Mouse (Mus musculus) heart, postnatal 4 days (tissue): ENCODE measurements around the gene Dcaf8. TPM values are rescaled to one million over a fixed set of nuclear protein-coding genes. Genes with fewer than 3 reads are reported as not detected.

Experiments used
- DNase-seq: peaks from one replicate; pipeline ENCODE4 v3.0.0; 2021
- total RNA-seq, 2 experiments: library from RNA; stranded (reverse); gene quantifications; 2 replicates each; pipeline ENCODE4 v1.2.3; 2021

Dcaf8 gene
- total RNA-seq, 2 experiments from 2014 or later = 114 to 115 TPM

DNA sequence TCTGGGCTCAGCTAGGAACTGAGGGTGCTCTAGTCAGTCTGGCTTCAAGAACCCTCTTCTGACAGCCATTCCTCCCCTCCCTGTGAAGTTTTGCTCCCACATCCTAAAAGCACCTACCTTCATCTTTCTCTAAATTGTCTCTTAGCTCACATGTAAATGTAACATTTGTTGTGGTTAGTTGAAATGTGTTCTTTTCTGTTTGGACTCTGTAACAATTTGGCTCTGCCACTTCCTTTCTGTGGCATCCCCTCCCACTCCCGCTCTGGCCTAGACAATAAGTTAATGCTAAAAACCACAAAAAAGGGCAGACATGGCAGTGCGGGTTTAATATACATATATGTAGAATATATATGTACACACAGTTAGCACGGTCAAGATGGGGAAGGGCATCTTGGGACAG, 49.3 kb downstream of the Dcaf8 start:
- DNase-seq = no peak

DNA sequence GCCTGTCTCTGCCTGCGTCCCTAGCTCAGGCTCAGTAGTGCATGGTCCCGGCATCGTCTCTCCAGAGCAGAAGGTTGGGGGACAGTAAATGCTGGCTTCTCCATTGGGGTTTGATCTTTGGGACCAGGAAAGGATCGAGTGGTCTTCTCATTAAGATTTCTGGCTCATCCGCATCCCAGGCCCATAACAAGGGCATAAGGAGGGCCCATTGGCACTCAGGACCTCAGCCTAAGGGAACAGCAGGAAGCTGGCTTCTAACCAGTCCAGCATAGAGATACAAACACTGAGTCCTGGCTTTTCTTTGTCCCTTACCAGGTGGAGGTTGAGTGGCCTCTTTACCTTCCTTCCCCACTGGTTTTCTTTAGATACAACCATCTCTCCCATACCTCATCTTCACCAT, 50.0 kb downstream of the Dcaf8 start:
- DNase-seq = no peak

DNA sequence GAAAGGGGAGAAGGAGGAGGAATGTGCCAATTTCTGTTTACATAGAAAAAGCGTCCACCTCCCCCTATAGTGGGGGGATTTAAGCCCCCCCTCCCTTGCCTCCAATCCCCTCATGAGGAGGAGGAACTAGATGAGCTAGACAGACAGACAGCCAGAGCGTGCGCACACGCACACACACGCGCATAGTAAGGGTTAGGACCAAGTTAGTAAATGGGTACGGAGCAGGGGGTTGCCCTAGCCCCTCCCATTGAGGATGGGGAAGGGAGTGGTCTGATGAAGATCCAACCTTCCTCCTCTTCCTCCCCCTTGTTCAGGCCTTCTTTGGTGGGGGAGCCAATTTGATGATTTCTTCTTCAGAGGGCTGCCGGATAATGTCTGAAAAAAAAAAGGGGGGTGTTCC, 50.4 kb downstream of the Dcaf8 start:
- DNase-seq = no peak

DNA sequence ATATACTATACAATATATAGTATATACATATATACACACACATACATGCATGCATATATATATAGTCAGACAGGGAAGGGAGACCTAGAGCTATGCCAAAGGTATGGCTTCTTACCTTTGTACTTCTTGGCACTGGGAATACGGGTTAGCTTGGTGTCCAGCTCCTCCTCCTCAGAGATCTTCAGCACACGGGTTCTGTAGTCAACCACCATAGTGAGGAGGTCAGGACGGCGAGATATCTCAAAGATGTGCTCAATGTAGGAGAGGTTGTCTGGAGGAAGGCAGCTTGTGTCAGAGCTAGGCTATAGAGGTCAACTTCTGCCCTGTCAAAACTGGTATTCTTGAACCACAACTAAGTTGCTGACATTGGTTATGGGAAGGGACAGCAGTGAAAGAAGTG, 51.1 kb downstream of the Dcaf8 start:
- DNase-seq = no peak

DNA sequence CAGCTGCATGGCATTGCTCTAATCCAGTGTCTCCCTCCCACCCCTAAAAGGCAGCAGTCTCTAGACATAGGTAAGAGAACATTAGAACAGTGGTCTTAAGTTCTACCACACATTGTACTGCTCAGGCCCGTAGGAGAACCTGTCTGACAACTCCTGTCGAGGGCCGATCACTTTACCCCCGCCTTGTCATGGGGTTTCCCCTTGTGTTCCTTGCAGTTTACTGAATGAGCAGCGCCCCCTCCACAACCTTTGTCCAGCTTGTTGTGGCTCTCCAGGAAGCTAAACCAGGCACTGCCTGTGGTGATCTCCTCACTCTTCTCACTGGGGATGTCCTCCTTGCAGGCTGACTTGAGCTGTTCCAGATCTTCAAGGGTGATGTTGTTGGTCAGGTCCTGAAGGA, 52.3 kb downstream of the Dcaf8 start:
- no peak for DNase-seq

DNA sequence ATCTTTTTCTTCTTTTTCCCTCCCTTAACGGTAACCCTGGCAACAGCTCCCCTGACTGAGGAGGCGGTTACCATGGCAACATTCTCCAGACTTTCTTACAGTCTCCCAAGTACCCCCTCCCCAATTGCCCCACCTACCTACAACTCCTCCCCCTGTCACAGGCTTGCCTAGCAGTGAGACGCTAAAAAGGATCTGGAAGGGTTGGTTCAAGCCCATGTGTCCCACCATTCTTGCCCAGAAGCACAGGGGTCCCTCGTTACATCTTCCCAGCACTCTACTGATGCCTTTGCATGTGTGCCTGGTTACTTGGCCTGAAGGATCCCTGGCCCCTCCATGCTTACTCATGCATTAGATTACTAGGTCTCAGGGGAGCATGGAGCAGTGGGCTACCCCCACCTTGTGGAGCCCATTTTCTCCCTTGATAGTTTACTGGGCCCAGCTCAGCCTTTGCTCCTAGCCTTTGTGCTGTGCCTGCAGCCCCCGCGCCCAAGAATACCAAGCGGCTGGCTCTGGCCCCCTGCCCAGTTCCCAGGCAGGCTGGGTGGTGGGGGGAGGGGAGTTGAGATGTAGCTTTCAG, 53.1 kb downstream of the Dcaf8 start:
- peak; percentile 77 for DNase-seq

DNA sequence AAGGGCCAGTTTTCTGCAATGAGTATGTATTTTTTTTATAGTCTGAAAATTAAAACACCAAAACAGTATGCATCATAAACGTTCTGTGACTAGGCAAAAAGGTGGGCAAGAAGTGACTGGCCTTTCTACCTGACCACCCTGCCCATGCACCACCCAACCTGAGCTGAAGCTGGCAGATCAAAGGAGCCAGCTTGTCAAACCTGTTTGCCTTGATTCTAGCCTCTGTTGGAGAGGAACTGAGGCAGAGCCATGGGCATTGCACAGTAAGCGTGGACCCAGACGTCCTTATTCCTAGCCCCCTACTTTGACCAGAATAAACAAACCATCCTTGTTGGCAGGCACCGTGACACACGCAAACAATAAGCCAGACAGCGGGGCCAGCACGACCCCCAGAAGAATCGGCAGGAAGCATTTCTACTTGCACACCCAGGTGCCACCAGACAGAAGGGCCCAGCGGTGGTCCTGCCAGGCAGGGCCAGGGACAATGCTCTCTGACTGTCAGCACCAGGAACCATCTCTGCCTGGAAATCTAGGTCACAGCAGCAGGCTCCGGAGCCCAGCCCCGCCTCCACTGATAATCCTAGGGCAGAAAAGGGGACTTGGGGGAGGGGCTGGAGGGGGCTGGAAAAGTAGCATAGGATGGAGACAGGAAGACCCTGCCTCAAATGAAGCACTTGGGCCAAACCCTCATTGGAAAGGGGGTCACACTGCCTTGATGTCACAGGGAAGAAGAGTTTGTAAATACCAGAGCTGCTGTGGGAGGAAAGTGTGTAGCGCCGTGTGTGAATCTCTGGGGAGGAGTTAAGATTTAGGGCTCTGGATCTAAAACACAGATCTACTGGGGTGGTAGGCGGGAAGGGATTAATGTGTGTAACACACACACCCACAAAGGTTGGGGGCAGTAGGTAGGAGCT, 54.3 kb downstream of the Dcaf8 start:
- DNase-seq = peak; percentile 39

DNA sequence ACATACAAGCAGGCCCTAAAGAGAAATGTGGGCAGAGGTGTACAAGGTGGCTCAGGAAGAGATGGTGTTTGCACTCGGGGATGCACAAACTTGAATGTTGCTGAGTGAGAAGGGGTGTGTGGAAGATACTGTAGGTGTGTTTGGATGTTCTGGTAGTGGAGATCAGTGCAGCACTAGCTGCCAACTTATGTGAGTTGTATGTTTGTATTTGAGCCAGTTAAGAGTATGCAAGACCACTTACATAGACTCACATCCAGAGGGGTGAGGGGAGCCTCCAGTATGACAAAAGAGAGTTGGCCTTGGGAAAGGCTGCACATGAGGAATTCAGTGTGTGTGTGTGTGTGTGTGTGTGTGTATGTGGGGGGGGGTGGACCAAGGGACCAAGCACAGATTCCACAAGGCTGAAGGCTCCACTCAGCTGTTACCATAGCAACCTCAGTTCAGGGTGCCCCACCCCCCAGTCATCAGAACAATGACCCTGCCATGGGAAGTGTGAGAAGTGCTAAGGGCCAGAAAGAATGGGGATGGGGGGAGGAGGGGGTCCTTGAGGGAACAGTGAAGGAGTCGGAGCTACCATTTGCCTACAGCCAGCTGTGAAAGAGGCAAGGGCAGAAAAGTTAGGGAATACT, 55.1 kb downstream of the Dcaf8 start:
- DNase-seq = peak; percentile 49

DNA sequence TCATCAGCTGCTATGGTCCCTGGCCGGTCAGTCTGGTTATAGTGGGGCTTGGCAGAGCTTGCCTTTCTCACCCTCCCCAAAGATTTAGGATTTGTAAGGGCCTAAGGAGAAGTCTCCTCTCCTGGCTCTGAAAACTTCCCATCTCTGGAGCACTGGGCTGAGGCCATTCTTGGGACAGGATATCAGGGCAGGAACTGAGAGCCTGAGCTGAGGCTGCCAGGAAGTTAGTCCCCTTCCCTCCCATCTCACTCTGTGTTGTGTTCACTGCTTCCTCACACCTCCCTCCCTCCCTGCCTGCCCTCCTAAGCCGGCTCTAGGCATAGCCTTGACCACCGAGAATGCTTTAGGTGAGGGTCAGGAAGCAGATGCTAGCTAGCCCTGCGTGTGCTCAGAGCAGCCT, 55.7 kb downstream of the Dcaf8 start:
- DNase-seq = peak; percentile 45

DNA sequence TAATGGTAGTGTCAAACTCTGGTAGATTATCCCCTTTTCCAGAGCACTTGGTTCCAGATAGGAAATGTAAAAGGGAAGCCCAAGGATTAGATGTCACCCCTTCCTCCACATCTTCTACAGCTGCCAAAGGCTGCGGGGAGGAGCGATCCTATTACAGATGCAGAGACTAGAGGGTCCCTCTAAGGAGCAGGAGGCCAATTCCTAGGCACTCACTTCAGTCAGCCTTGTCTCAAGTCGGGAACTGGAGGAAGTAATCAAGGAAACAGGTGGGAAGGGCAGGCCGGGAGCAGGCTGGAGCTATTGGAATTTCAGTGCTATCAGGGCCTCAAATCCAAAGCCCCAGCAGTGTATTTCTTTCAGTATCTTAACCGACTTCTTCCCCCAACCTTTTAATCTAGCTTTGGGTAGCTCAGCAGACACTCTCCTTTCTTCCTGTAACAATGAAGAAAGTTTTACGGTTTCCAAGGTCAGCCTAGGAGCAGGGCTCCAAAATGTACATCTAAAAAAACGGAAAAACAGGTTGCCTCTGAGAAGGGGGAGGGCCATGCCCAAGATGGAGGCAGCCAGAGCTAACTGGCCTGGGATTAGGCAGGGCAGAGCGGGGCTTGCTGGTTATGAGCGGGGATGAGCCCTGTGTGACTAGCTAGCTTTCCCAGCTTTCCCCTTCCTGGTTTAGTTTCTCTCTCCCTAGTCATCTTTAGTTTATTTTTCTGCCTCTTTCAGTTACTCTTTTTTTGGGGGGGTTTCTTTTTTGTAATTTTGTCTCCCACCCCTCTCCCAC, 56.3 kb downstream of the Dcaf8 start:
- no peak for DNase-seq

DNA sequence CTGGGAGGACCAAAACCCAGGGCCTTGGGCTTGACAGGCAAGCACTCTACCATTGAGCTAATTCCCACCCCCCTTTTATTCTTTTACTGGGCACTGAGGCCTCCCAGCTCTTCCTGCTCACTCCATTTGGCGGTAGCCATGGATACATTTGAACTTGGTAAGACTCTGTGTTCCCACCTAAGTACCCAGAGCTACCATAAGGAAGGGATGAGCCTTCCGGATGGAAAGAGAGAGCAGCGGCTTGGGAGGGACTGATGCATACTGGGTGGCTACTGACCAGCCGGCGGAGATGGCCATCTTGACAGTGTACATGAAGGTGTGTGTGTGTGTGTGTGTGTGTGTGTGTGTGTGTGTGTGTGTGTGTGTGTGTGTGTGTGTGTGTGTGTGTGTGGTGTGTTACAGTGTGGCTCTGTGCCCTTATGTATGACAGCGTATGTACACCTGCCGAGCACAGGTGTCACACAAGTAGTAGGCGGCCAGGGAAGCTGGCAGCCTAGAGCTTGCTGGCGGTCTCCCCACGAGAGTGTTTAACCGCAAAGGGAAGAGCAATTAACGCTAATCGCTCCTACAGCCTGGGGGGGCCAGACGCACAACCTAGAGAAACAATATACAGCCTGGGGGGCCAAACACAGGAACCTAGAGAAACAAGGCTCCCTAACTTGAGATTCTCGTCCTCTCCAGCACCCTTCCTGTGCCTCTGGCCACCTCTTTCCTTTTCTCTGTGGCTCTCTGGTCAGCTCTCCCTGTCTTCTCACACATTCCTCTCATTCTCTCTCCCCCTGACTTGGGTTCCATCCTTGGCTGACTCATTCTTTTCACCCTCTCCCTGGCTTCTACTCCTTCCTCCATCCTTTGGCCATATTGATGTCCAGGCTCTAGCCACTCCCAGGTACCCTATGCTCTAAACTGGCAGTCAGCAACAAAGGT, 57.2 kb downstream of the Dcaf8 start:
- no peak for DNase-seq

DNA sequence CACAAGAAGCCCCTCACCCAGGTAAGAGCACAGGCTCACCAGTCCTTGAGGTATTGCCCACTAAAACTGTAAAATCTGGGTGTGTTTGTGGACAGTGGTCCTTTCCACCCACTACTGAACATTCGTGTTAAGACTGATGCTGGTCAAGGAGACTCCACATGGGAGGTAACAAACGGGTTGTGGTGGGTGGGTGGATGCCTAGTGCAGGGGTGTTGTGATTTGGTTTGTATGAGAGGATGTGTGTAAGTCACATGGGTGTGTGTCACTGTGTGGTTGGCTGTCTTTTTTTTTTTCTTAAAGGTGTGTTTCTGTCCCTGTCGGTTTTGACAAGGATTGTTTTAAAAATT, 57.8 kb downstream of the Dcaf8 start:
- no peak for DNase-seq

DNA sequence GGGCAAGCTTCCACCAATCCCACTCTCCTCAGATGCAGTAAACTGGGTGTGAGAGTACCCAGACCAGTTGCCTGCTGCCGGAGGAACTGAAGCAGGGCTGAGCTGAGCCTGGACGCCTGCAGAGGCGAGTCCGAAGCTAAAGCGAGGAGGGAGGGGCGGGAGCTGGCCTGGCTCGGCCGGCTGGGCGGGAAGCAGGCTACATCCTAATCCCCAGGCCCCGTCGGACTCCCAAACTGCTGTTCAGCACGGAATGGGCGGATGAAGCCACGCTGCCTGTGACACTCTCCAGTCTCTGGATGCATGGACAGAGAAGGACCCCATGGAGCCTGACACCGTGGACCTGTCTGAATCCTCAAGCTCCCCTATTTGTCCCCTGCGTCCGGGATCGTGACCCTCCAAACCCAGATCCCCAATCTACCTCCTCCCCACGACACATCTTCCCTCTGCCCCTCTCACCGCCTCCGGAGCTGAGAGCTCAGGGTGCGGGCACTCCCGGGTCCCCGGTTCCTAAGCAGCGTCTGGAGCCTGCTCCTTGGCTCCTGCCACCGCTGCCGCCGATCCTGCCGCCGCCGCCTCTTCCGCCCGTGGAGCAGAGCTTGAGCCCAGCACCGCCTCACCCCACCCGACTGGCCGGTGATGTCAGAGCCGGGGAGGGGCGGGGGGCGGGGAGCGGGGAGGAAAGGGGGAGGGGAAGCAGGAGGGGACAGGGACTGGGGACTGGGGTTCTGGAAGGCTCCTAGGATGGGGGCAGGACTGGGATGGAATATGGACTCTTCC, 58.4 kb downstream of the Dcaf8 start, which contains the start of gene Pea15a:
Gene Pea15a (minus strand): TSS at position 664 of the 777 bp plus-strand sequence.
- peak; percentile 87 for DNase-seq

DNA sequence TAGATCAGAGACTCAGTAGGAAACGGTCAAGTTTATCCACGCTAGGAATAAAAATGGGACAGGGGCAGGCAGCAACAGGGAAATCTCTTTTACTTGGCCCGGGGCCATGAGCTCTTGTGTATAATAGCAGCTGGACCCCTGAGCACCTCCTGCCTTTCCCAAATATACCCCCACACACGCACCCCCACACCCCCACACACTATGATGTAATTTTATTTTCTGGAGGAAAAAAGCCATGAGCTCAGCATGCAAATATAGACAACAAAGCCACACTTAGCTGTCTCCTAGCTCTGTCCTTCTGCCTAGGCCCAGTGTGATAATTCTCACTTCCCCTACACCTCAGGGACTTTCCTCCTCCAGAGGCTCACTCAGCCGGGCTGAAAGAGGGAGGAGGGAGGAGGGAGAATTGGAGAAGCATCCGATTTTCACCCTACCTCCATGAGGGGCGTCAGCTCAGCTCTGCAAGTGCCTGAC, 59.3 kb downstream of the Dcaf8 start:
- peak; percentile 66 for DNase-seq

DNA sequence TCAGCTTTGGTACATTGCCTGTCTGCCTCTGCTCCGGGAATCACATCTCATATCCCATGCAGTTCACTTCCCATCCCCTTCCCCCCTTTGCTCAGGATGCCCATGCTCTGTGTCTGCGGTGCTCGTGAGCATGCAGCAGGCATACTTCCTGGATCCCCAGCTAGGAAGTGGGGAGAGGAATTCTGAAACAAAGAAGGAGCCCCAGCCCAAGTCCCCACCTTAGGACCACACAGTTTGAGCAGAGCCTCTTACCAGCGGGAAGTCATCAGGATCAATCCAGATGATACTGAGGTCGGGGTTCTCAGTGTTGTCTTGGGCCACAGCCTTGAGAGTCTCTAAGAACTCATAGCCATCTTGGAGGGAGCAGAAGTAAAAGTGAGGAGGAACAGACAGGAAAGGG, 64.9 kb downstream of the Dcaf8 start:
- DNase-seq = no peak

DNA sequence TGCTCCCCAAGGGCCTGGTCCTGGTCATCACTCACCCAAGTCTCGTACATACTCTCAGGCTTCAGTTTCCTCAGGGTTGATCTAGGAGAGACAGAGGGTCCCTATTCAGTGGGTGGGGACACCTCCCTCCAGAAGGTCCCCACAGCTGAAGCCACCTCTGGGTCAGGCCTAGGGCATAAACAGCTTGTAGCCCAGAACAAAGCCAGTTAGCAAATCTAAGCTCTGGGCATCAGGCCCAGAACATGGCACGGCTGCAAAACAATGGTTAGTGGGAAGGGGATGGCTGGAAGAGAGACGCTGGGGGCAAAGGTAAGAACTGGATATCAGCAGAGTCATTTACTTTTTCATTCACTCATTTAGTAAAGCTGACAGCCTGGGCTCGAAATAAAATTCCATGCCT, 65.9 kb downstream of the Dcaf8 start:
- no peak for DNase-seq

DNA sequence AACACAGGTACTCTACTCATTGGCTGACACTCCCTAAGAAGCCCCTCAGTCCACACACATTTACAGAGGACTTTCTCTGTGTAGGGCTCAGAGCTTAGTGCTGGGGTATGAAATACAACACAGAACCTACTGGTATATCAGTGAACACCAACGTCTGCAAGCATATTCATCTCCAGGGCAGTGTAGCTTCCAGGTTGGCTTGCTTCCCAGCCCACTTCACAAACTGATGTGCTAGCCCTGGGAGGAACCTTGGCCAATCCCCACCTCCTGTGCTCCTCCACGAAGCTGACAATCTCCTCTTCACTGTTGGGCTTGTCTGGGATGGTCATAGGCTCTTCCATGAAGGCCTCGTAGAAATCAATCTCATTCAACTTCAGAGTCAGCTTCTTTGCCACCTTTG, 66.9 kb downstream of the Dcaf8 start:
- DNase-seq = peak; percentile 83

DNA sequence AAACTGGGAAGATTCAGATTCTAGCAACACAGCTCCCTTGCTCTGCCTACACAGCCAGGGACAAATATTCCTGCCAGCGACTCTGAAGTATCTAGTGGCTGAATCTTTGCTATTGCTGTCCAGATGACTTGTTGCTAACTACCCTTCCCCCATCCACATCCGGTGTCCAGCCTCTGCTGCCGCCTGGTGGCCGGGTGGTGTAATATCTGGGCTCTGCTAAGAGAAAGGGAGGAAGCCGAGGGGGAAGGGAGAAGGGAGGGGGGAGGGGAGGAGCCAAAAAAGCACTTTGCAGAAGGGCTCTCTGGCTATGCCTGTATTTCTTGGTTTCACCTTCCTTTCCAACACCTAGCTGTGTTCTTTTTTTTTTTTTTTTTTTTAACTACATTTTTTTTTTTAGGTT, 69.3 kb downstream of the Dcaf8 start:
- DNase-seq = peak; percentile 98

DNA sequence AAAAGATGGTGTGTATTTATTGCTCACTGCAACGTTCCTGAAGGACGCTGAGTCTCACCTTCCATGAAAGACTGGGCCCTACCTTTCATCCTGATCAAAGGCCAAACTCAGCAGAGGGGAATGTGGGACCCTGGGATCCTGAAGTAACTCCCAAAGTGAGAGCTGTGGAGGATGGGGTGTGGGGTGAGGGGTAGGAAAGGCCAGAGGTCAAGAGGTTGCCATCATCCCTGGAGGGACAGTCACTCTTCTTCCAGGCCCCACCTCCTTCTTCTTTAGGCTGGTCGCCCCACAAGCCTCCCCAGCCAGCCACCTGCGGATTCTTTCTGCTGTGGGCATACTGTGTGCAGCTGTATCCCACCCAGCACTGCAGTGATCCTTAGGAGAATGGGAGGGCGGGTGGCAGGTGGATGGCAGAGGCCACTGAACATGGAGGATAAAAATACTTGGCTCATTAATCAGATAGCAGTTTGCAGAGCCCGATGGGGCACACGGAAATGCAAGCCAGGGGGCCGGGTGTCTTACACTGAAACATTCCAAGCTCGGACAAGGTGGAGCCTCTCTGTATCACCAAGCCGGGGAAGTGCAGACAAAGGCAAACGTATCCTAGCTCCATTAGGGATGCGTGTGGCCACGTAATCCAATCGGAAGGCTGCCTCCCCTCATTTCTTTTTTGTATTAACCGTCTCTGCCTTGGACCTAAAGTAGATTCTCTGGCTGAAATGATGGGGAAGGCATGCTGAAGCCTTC, 70.5 kb downstream of the Dcaf8 start:
- DNase-seq = no peak
